Mouse (Mus musculus) stomach, postnatal 0 days (tissue): ENCODE measurements around the gene Batf2. TPM values are rescaled to one million over a fixed set of nuclear protein-coding genes. Genes with fewer than 3 reads are reported as not detected.

Source experiments
- ATAC-seq: fragments of 200-750 bp; cut with Nextera tagmentation; 2 replicates; pipeline ENCODE4 v1.8.0; 2017; ENCODE audit not compliant: low FRiP score, low TSS enrichment
- DNase-seq: peaks from one replicate; pipeline ENCODE4 v3.0.0-alpha.2; 2016; ENCODE audit warnings: low spot score
- H3K27ac ChIP-seq: fragments of 300-500 bp; sonication (generic); replicated peaks from 2 replicates; pipeline ENCODE4 v1.5.1; 2014; ENCODE audit warnings: mild to moderate bottlenecking, control low read depth
- H3K27me3 ChIP-seq: fragments of 300-500 bp; sonication (generic); 2 replicates; pipeline ENCODE4 v1.6.1; 2014; ENCODE audit warnings: low read length; ENCODE audit not compliant: control insufficient read depth, insufficient read depth
- H3K36me3 ChIP-seq: fragments of 300-500 bp; sonication (generic); 2 replicates; pipeline ENCODE4 v1.6.1; 2014; ENCODE audit warnings: low read length, mixed read lengths; ENCODE audit not compliant: control insufficient read depth, insufficient read depth
- H3K4me1 ChIP-seq: fragments of 300-500 bp; sonication (generic); replicated peaks from 2 replicates; pipeline ENCODE4 v1.6.1; 2014; ENCODE audit warnings: antibody characterized with exemption; ENCODE audit not compliant: control insufficient read depth, insufficient read depth
- H3K4me2 ChIP-seq: fragments of 300-500 bp; sonication (generic); replicated peaks from 2 replicates; pipeline ENCODE4 v1.6.1; 2014; ENCODE audit warnings: low read depth, mild to moderate bottlenecking, control low read depth, moderate library complexity
- H3K4me3 ChIP-seq: fragments of 300-500 bp; sonication (generic); 2 replicates; pipeline ENCODE4 v1.5.1; 2014; ENCODE audit warnings: low read depth, low read length, control low read depth
- H3K9ac ChIP-seq: fragments of 300-500 bp; sonication (generic); 2 replicates; pipeline ENCODE4 v1.6.1; 2014; ENCODE audit warnings: mild to moderate bottlenecking, low read length, control low read depth, mixed read lengths
- H3K9me3 ChIP-seq: fragments of 300-500 bp; sonication (generic); 2 replicates; pipeline ENCODE4 v1.6.1; 2016; ENCODE audit warnings: low read length; ENCODE audit not compliant: control insufficient read depth
- CTCF ChIP-seq: IDR thresholded peaks from 2 replicates; pipeline ENCODE4 v1.5.1; 2016; ENCODE audit warnings: antibody characterized with exemption, low read depth, mild to moderate bottlenecking, moderate library complexity
- EP300 ChIP-seq: optimal IDR thresholded peaks from 2 replicates; pipeline ENCODE3; 2016; ENCODE audit warnings: antibody characterized with exemption
- WGBS: fragments of 180-500 bp; shearing (Covaris S2); extraction: QIAGEN DNeasy Blood & Tissue Kit; methylation state at CpG from one replicate; pipeline ENCODE4 v1.1.7; 2014; 5-methylcytosine and 5-hydroxymethylcytosine counted together
- polyA plus RNA-seq: library from polyadenylated mRNA; unstranded; fragments of >200 nt; fragmentation: Nextera tagmentation; extraction: Ambion mirVana; gene quantifications from 2 replicates; pipeline ENCODE4 v1.2.1, GENCODE M21; 2015

Batf2 gene
- polyA plus RNA-seq, 1 experiment from 2014 or later: 0.49 TPM

DNA sequence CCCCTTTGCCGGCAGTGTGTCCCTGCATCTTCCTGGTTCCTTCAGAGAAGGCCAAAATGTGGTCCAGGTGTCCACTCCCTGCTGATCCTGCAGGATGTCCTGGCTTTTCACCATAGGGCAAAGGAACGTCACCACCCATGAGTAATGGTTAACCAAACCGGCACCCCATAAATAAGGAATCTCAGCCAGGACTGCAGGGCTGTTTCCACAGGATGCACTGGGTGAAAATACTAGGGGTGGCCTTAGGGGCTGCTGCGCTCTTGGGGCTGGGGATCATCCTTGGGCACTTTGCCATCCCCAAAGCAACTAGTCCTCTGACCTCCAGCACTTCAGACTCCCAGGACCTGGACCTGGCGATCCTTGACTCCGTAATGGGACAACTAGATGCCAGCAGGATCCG is 35.2 kb upstream of the Batf2 start, which contains the start of gene Naaladl1:
Gene Naaladl1, plus strand, starts transcription at position 197 of the 400 bp plus-strand sequence.
- no peak for TF ChIP-seq EP300
- TF ChIP-seq CTCF: no peak
- 75% methylated on average over 7 of the region's 7 CpGs for WGBS
- H3K4me3 ChIP-seq: no peak within 1 kb of the TSS
- DNase-seq (no peak), ATAC-seq (no peak)
- H3K4me2 ChIP-seq: no peak within 1 kb of the TSS
- no peak within 1 kb of the TSS for H3K27ac ChIP-seq
- H3K4me1 ChIP-seq: no peaks in the 10 kb centered on the region
- H3K36me3 ChIP-seq: no peaks in the 10 kb centered on the region
- H3K9ac ChIP-seq: peak within 1 kb of the TSS; percentile 3; the same call in 1 of the 2 replicates
- no peaks in the 10 kb centered on the region for H3K9me3 ChIP-seq
- no peaks in the 10 kb centered on the region for H3K27me3 ChIP-seq

GRCm38 (mm10) chr19:6113116-6113515 is 27.7 kb upstream of the Batf2 start:
- Histone ChIP-seq H3K36me3 (peaks cover 15% of the 10 kb centered on the region), H3K4me2 (no peak overlapping the region), H3K4me1 (no peaks in the 10 kb centered on the region), H3K9ac (no peak overlapping the region), H3K27me3 (no peaks in the 10 kb centered on the region), H3K9me3 (no peaks in the 10 kb centered on the region), H3K27ac (no peak overlapping the region), H3K4me3 (no peak overlapping the region)
- no peak for DNase-seq
- WGBS: 26% methylated on average over 6 of the region's 6 CpGs
- no peak for TF ChIP-seq EP300
- no peak for TF ChIP-seq CTCF
- ATAC-seq: no peak

DNA sequence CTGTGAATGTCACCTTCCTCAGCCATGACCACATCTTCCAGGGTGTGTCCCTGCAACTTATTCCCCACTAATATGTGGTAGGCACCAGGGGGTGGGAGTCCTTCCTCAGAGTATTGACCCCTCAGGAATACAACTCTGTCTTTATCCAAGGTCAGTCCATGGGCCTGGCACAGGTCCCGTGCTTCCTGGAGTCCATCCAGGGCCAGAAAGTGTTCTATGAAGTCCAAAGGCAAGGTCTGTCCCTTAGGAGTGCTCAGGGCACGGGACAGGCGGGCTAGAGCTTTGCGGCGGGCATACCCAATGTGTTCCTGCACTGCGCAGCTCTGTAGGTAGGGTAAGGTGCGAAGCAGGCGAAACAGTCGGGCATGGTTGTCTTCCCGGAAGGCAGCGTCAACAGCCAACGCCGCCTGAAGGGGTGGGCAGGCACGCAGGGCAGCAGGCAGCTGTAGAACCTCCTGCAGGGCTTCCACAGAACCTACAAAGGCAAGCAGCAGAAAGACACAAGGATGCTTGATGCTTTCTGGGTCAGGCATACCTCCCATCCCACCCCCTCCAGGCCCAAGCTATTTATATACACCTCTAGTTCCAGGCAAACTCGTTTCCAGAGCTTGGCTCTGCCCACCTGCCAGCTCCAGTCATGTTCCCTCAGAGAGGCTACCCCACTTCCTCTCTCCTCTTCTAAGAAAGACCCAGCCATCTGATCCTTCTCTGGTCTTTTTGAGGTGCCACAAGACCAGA is 24.5 kb upstream of the Batf2 start:
- DNase-seq: no peak
- Histone ChIP-seq H3K27ac (no peak overlapping the region), H3K36me3 (peaks cover 18% of the 10 kb centered on the region), H3K9me3 (no peaks in the 10 kb centered on the region), H3K9ac (no peak overlapping the region), H3K4me2 (no peak overlapping the region), H3K4me3 (no peak overlapping the region), H3K27me3 (no peaks in the 10 kb centered on the region), H3K4me1 (no peaks in the 10 kb centered on the region)
- WGBS: 88% methylated on average over 15 of the region's 15 CpGs
- no peak for ATAC-seq
- TF ChIP-seq EP300 (no peak), CTCF (no peak)

GRCm38 (mm10) chr19:6117346-6117985 is 23.3 kb upstream of the Batf2 start:
- no peaks in the 10 kb centered on the region for H3K9me3 ChIP-seq
- DNase-seq: no peak
- H3K27me3 ChIP-seq: no peaks in the 10 kb centered on the region
- WGBS: 4% methylated on average over 32 of the region's 32 CpGs
- TF ChIP-seq CTCF: no peak
- no peak for TF ChIP-seq EP300
- H3K9ac ChIP-seq: peak overlapping the region; percentile 74
- H3K4me2 ChIP-seq: peak overlapping the region; percentile 97
- H3K4me1 ChIP-seq: no peaks in the 10 kb centered on the region
- peaks cover 18% of the 10 kb centered on the region for H3K36me3 ChIP-seq
- H3K4me3 ChIP-seq: peak overlapping the region; percentile 78
- H3K27ac ChIP-seq: peak overlapping the region; percentile 95
- ATAC-seq: no peak

- no peaks in the 10 kb centered on the region for H3K9me3 ChIP-seq
These were observed 22.7 kb upstream of the Batf2 start, which contains the start of gene Sac3d1 for GRCm38 (mm10) chr19:6117986-6118676. TSS of gene Sac3d1 (minus strand) at chr19:6118650.

More at GRCm38 (mm10) chr19:6117986-6118676, 22.7 kb upstream of the Batf2 start, which contains the start of gene Sac3d1:
- no peaks in the 10 kb centered on the region for H3K27me3 ChIP-seq
- under 1% methylated on average over 77 of the region's 77 CpGs for WGBS
- H3K4me3 ChIP-seq: peak within 1 kb of the TSS; percentile 78
- TF ChIP-seq EP300 (no peak), CTCF (peak; percentile 11; the same call in 1 of the 2 replicates)
- H3K27ac ChIP-seq: peak within 1 kb of the TSS; percentile 95
- peak within 1 kb of the TSS; percentile 97 for H3K4me2 ChIP-seq
- ATAC-seq (peak; percentile 85), DNase-seq (peak; percentile 92)
- no peaks in the 10 kb centered on the region for H3K4me1 ChIP-seq
- peaks cover 18% of the 10 kb centered on the region for H3K36me3 ChIP-seq
- peak within 1 kb of the TSS; percentile 74 for H3K9ac ChIP-seq
